Mouse (Mus musculus): ENCODE results near the gene Mdh2. TPM values are rescaled to one million over a fixed set of nuclear protein-coding genes. Genes with fewer than 3 reads are reported as not detected.

Mdh2 gene
- polyA plus RNA-seq, 1 experiment from 2014 or later, result 526 TPM

DNA sequence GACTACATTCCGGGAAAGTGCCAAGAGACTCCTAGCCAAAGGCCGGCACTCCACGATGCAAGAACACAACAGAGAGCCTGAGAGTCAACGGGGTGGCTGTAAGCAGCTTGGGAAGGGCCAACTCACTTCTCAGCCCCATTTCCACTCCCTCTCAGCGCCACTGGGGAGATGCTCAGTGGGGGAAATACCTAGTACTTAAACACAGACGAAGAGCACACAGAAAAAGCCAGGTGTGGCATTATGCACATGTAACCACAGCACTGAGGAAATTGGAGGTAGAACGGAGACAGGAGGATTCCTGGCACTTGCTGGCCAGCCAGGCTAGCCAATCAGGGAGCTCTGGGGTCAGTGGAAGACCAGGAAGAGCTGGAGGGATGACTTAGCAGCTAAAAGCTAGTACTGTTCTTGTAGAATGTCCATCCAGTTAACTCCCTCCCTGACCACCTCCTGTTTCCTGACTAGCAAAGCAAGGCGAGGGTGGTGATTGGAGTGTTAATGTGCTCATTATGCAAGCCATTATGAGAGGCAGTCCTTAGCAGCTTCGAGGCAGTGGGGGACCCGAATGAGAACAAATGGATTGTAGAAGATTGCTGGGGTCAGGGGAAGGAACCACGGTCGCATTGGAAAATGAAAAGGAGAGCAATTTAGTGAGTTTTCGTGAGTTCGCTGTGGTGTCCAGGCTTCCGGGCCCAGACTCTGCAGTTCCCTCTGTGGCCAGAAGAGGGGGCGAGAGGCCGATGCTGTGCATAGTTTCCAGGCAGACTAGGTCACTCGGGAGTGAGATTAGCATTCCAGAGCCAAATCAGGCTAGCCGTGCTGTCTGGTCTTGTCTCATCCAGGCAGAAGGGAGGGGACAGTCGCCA, 15.9 kb downstream of the Mdh2 start:
- Histone ChIP-seq H3K4me1 (replicated peaks; ENCODE audit: control insufficient read depth, insufficient read depth, low read length) (peaks cover 3% of the 10 kb centered on the region; the same call in 1 of the 2 replicates), H3K36me3 (ENCODE audit: control insufficient read depth, insufficient read depth, low read length) (peaks cover 8% of the 10 kb centered on the region; the same call in 1 of the 2 replicates), H3K9ac (ENCODE audit: low read length) (peak overlapping the region; percentile 48; the same call in 1 of the 2 replicates), H3K27me3 (ENCODE audit: control insufficient read depth, insufficient read depth, low read length) (no peaks in the 10 kb centered on the region), H3K4me2 (ENCODE audit: low read depth, low read length, severe bottlenecking) (peak overlapping the region; percentile 44; the same call in 1 of the 2 replicates), H3K4me3 (ENCODE audit: low read depth, low read length) (peak overlapping the region; percentile 17; the same call in 1 of the 2 replicates), H3K9me3 (ENCODE audit: control insufficient read depth, low read length) (no peaks in the 10 kb centered on the region), H3K27ac (ENCODE audit: low read depth, low read length) (0 out of 2 replicates have a peak overlapping the region, but pooled peaks have one; percentile 46)
- ATAC-seq (replicated peaks; ENCODE audit: low FRiP score) (peak; percentile 82), DNase-seq (ENCODE audit: low spot score) (peak; percentile 91)
- 10% methylated on average over 20 of the region's 20 CpGs for WGBS

DNA sequence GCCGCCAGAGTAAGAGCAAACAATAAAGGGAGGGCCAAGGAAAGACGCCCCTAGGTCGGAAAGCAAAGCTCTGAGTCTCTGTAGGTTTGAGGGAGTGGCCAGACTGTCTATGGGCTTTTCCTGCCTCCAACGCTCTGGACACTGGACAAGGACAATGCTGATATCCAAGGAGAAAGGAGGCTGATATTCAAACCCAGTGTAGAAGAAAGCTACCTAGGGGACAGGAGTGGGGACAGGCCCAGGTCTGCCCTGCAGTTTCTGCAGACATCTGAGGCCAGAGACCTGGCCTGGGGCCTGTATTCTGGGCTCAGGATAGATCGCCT, 16.5 kb downstream of the Mdh2 start:
- no peak for DNase-seq (ENCODE audit: low spot score)
- no peak for ATAC-seq (replicated peaks; ENCODE audit: low FRiP score)
- no peaks in the 10 kb centered on the region for H3K27me3 ChIP-seq (ENCODE audit: control insufficient read depth, insufficient read depth, low read length)
- H3K27ac ChIP-seq (ENCODE audit: low read depth, low read length), result peak overlapping the region; percentile 46; the same call in 1 of the 2 replicates
- H3K4me2 ChIP-seq (ENCODE audit: low read depth, low read length, severe bottlenecking), result peak overlapping the region; percentile 31; the same call in 1 of the 2 replicates
- H3K9me3 ChIP-seq (ENCODE audit: control insufficient read depth, low read length), result no peaks in the 10 kb centered on the region
- H3K4me1 ChIP-seq (replicated peaks; ENCODE audit: control insufficient read depth, insufficient read depth, low read length), result peaks cover 3% of the 10 kb centered on the region; the same call in 1 of the 2 replicates
- H3K4me3 ChIP-seq (ENCODE audit: low read depth, low read length), result no peak overlapping the region
- peak overlapping the region; percentile 48; the same call in 1 of the 2 replicates for H3K9ac ChIP-seq (ENCODE audit: low read length)
- peaks cover 8% of the 10 kb centered on the region; the same call in 1 of the 2 replicates for H3K36me3 ChIP-seq (ENCODE audit: control insufficient read depth, insufficient read depth, low read length)
- 9% methylated on average over 5 of the region's 5 CpGs for WGBS

DNA sequence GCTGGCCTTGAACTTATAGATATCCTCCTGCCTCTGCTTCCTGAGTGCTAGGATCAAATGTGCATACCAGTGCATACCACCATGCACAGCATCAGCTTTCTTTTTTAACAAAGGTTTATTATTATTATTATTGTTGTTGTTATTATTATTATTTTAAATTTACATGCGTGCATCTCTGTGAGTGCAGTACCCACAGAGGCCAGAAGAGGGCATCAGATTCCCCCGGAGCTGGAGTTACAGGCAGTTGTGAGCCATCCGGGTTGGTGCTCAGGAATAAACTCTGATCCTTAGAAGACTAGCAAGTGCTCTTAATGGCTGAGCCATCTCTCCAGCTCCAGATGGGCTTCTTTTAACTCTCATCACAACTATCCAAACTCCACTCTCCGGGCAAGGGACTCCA, 21.5 kb downstream of the Mdh2 start:
- no peak overlapping the region for H3K27ac ChIP-seq (ENCODE audit: low read depth, low read length)
- no peak for ATAC-seq (replicated peaks; ENCODE audit: low FRiP score)
- H3K9me3 ChIP-seq (ENCODE audit: control insufficient read depth, low read length), result no peaks in the 10 kb centered on the region
- DNase-seq (ENCODE audit: low spot score), result peak; percentile 58
- H3K9ac ChIP-seq (ENCODE audit: low read length), result no peak overlapping the region
- 38% methylated on average over 4 of the region's 4 CpGs for WGBS
- no peaks in the 10 kb centered on the region for H3K27me3 ChIP-seq (ENCODE audit: control insufficient read depth, insufficient read depth, low read length)
- no peaks in the 10 kb centered on the region for H3K36me3 ChIP-seq (ENCODE audit: control insufficient read depth, insufficient read depth, low read length)
- H3K4me1 ChIP-seq (replicated peaks; ENCODE audit: control insufficient read depth, insufficient read depth, low read length), result peaks cover 3% of the 10 kb centered on the region; the same call in 1 of the 2 replicates
- H3K4me3 ChIP-seq (ENCODE audit: low read depth, low read length), result no peak overlapping the region
- H3K4me2 ChIP-seq (ENCODE audit: low read depth, low read length, severe bottlenecking), result no peak overlapping the region

DNA sequence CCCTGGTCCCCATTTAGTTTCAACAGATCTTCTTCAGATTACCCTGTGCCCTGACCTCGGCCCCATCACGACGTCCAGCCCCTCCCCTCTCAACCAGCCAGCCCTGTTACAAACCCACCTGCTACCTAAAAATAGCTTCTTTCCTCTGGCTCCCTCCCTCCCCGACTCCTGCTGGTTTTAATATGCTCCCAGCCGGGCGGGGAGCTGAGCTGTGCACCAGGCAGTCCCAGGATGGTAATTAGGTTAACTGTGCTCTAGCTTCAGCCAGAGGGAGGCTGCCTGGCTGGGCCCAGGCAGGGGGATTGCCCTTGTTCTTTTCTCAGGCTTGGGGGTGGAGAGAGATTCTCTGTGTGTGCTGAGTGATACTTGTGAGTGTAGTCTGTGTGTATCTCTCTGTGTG, 22.6 kb downstream of the Mdh2 start:
- H3K27ac ChIP-seq (ENCODE audit: low read depth, low read length), result no peak overlapping the region
- 1% methylated on average over 6 of the region's 6 CpGs for WGBS
- no peaks in the 10 kb centered on the region for H3K27me3 ChIP-seq (ENCODE audit: control insufficient read depth, insufficient read depth, low read length)
- ATAC-seq (replicated peaks; ENCODE audit: low FRiP score), result no peak
- no peak for DNase-seq (ENCODE audit: low spot score)
- H3K4me3 ChIP-seq (ENCODE audit: low read depth, low read length), result no peak overlapping the region
- H3K36me3 ChIP-seq (ENCODE audit: control insufficient read depth, insufficient read depth, low read length), result no peaks in the 10 kb centered on the region
- no peak overlapping the region for H3K9ac ChIP-seq (ENCODE audit: low read length)
- no peak overlapping the region for H3K4me2 ChIP-seq (ENCODE audit: low read depth, low read length, severe bottlenecking)
- no peaks in the 10 kb centered on the region for H3K9me3 ChIP-seq (ENCODE audit: control insufficient read depth, low read length)
- H3K4me1 ChIP-seq (replicated peaks; ENCODE audit: control insufficient read depth, insufficient read depth, low read length), result no peaks in the 10 kb centered on the region

DNA sequence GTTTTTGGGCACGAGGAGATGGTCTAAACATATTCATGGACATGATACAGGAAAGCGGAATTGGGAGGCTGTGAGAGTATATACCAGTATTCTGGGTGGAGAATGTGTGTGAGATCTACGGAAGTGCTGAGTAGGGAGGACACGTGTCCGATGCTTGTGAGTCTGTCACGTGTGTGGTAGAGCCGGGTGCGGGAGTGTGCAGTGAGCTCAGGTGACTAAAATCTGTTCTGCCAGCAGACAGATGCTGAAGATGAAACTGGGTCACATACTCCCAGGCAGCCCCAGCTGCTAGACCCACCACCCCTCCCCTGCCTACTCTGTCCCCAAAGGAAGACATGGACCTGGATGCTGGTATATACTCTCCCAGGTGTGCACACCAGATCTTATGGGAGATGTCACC, 24.4 kb downstream of the Mdh2 start:
- Histone ChIP-seq H3K9ac (ENCODE audit: low read length) (no peak overlapping the region), H3K27me3 (ENCODE audit: control insufficient read depth, insufficient read depth, low read length) (no peaks in the 10 kb centered on the region), H3K9me3 (ENCODE audit: control insufficient read depth, low read length) (no peaks in the 10 kb centered on the region), H3K4me1 (replicated peaks; ENCODE audit: control insufficient read depth, insufficient read depth, low read length) (no peaks in the 10 kb centered on the region; the same call in 1 of the 2 replicates), H3K36me3 (ENCODE audit: control insufficient read depth, insufficient read depth, low read length) (no peaks in the 10 kb centered on the region), H3K27ac (ENCODE audit: low read depth, low read length) (no peak overlapping the region), H3K4me3 (ENCODE audit: low read depth, low read length) (no peak overlapping the region), H3K4me2 (ENCODE audit: low read depth, low read length, severe bottlenecking) (no peak overlapping the region)
- no peak for DNase-seq (ENCODE audit: low spot score)
- WGBS, result 86% methylated on average over 8 of the region's 8 CpGs
- no peak for ATAC-seq (replicated peaks; ENCODE audit: low FRiP score)

DNA sequence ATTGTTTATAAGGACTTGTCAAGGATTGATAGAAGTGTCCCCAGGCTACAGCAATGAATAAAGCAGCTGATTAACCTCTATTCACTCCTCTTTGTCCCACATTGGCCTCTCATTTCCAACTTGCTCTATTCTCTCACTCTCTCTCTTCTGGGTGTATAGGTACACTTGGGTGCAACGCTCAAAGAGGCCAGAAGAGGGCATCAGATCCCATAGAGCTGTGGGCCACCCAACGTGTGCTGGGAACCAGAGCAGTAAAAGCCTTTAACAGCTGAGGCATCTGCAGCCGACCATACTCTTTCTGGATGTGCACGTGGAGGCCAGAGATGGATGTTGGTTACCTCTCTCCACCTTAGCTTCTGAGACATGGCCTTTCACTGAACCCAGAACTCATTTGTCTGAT, 24.9 kb downstream of the Mdh2 start:
- Histone ChIP-seq H3K27ac (ENCODE audit: low read depth, low read length) (no peak overlapping the region), H3K9me3 (ENCODE audit: control insufficient read depth, low read length) (no peaks in the 10 kb centered on the region), H3K9ac (ENCODE audit: low read length) (no peak overlapping the region), H3K4me3 (ENCODE audit: low read depth, low read length) (no peak overlapping the region), H3K4me2 (ENCODE audit: low read depth, low read length, severe bottlenecking) (no peak overlapping the region), H3K4me1 (replicated peaks; ENCODE audit: control insufficient read depth, insufficient read depth, low read length) (no peaks in the 10 kb centered on the region; the same call in 1 of the 2 replicates), H3K36me3 (ENCODE audit: control insufficient read depth, insufficient read depth, low read length) (no peaks in the 10 kb centered on the region), H3K27me3 (ENCODE audit: control insufficient read depth, insufficient read depth, low read length) (no peaks in the 10 kb centered on the region)
- ATAC-seq (replicated peaks; ENCODE audit: low FRiP score), result no peak
- no peak for DNase-seq (ENCODE audit: low spot score)
- WGBS, result 73% methylated on average over 4 of the region's 4 CpGs

DNA sequence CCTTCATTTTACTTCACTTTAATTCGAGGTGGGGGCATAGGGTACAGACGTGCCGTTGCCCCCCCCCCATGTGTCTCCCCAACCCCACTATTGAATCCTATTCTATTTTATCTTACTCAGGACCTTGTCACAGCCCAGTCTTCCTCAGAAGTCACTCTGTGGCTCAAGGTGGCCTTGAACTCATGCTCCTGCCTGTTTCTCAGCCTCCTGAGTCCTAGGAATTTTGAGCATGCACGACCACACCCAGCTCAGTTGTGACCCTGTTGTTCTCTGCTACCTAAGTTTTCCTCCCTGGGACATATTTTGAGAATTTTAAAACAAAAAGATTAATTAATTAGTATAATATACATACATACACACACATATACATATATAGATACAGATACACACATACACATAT, 25.4 kb downstream of the Mdh2 start:
- H3K4me1 ChIP-seq (replicated peaks; ENCODE audit: control insufficient read depth, insufficient read depth, low read length), result no peaks in the 10 kb centered on the region; the same call in 1 of the 2 replicates
- no peak for ATAC-seq (replicated peaks; ENCODE audit: low FRiP score)
- no peak overlapping the region for H3K4me2 ChIP-seq (ENCODE audit: low read depth, low read length, severe bottlenecking)
- no peaks in the 10 kb centered on the region for H3K36me3 ChIP-seq (ENCODE audit: control insufficient read depth, insufficient read depth, low read length)
- H3K9ac ChIP-seq (ENCODE audit: low read length), result no peak overlapping the region
- no peaks in the 10 kb centered on the region for H3K27me3 ChIP-seq (ENCODE audit: control insufficient read depth, insufficient read depth, low read length)
- 80% methylated on average over 4 of the region's 4 CpGs for WGBS
- DNase-seq (ENCODE audit: low spot score), result no peak
- H3K27ac ChIP-seq (ENCODE audit: low read depth, low read length), result no peak overlapping the region
- H3K9me3 ChIP-seq (ENCODE audit: control insufficient read depth, low read length), result no peaks in the 10 kb centered on the region
- H3K4me3 ChIP-seq (ENCODE audit: low read depth, low read length), result no peak overlapping the region

DNA sequence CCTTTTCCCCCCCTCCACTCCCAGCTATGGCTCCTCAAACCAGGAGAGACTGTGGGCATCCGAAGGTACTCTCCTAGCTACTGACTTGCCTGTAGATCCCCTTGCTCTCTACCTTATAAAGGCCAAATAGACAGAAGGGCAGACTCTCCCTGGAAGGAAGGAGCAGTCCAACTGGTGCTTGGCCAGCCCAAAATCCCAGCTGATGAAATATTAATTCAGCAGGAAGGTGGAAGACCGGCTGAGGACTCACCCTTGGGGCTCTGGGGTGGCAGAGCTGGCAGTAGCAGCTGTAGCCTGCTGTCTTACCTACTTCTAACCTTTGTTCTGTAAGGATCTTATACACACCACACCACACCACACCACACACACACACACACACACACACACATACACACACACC, 26.5 kb downstream of the Mdh2 start:
- no peak overlapping the region for H3K4me2 ChIP-seq (ENCODE audit: low read depth, low read length, severe bottlenecking)
- no peak overlapping the region for H3K9ac ChIP-seq (ENCODE audit: low read length)
- no peaks in the 10 kb centered on the region; the same call in 1 of the 2 replicates for H3K4me1 ChIP-seq (replicated peaks; ENCODE audit: control insufficient read depth, insufficient read depth, low read length)
- no peaks in the 10 kb centered on the region for H3K36me3 ChIP-seq (ENCODE audit: control insufficient read depth, insufficient read depth, low read length)
- H3K4me3 ChIP-seq (ENCODE audit: low read depth, low read length), result no peak overlapping the region
- no peaks in the 10 kb centered on the region for H3K9me3 ChIP-seq (ENCODE audit: control insufficient read depth, low read length)
- no peaks in the 10 kb centered on the region for H3K27me3 ChIP-seq (ENCODE audit: control insufficient read depth, insufficient read depth, low read length)
- ATAC-seq (replicated peaks; ENCODE audit: low FRiP score), result no peak
- no peak overlapping the region for H3K27ac ChIP-seq (ENCODE audit: low read depth, low read length)
- no peak for DNase-seq (ENCODE audit: low spot score)
- WGBS, result 72% methylated on average over 2 of the region's 2 CpGs

Measured in forebrain, embryonic 11.5 days (tissue).